Mouse (Mus musculus): ENCODE data around the gene Canx. TPM values are rescaled to one million over a fixed set of nuclear protein-coding genes. Genes with fewer than 3 reads are reported as not detected.
A peak's percentile ranks its signal among the peaks of the same experiment; 100 is the strongest.

The Canx gene
- 235 and 248 TPM in 2 replicates for polyA plus RNA-seq (2014; fragmentation: Nextera tagmentation; extraction: Ambion mirVana)

- Histone ChIP-seq H3K27ac (ENCODE audit: low read depth, low read length) (peak within 1 kb of the TSS; percentile 84), H3K36me3 (ENCODE audit: control insufficient read depth, insufficient read depth, low read length) (no peaks in the 10 kb centered on the region), H3K4me2 (ENCODE audit: low read depth, low read length, severe bottlenecking) (peak within 1 kb of the TSS; percentile 85), H3K9ac (ENCODE audit: low read length) (peak within 1 kb of the TSS; percentile 96), H3K9me3 (ENCODE audit: control insufficient read depth, low read length) (no peaks in the 10 kb centered on the region), H3K4me1 (replicated peaks; ENCODE audit: control insufficient read depth, insufficient read depth, low read length) (peaks cover 8% of the 10 kb centered on the region), H3K27me3 (ENCODE audit: control insufficient read depth, insufficient read depth, low read length) (no peaks in the 10 kb centered on the region), H3K4me3 (ENCODE audit: low read depth, low read length) (peak within 1 kb of the TSS; percentile 93)
- DNase-seq (ENCODE audit: low spot score) (peak; percentile 99), ATAC-seq (replicated peaks; ENCODE audit: low FRiP score) (peak; percentile 98)
- WGBS, result under 1% methylated on average over 64 of the region's 64 CpGs
Measured at GRCm38 (mm10) chr11:50325496-50326301, at the start of gene Canx. Gene Canx (minus strand): TSS chr11:50325673.

GRCm38 (mm10) chr11:50374286-50375015 lies 49.0 kb upstream of the Canx start:
- WGBS, result 84% methylated on average over 13 of the region's 13 CpGs
- H3K27me3 ChIP-seq (ENCODE audit: control insufficient read depth, insufficient read depth, low read length), result no peaks in the 10 kb centered on the region
- H3K4me3 ChIP-seq (ENCODE audit: low read depth, low read length), result no peak overlapping the region
- no peak overlapping the region for H3K9ac ChIP-seq (ENCODE audit: low read length)
- no peaks in the 10 kb centered on the region for H3K9me3 ChIP-seq (ENCODE audit: control insufficient read depth, low read length)
- peaks cover 15% of the 10 kb centered on the region; the same call in 1 of the 2 replicates for H3K4me1 ChIP-seq (replicated peaks; ENCODE audit: control insufficient read depth, insufficient read depth, low read length)
- ATAC-seq (replicated peaks; ENCODE audit: low FRiP score) (no peak), DNase-seq (ENCODE audit: low spot score) (peak; percentile 43)
- no peaks in the 10 kb centered on the region; the same call in 1 of the 2 replicates for H3K36me3 ChIP-seq (ENCODE audit: control insufficient read depth, insufficient read depth, low read length)
- H3K27ac ChIP-seq (ENCODE audit: low read depth, low read length), result no peak overlapping the region
- no peak overlapping the region for H3K4me2 ChIP-seq (ENCODE audit: low read depth, low read length, severe bottlenecking)

- ATAC-seq (replicated peaks; ENCODE audit: low FRiP score), result no peak
- H3K9me3 ChIP-seq (ENCODE audit: control insufficient read depth, low read length), result no peaks in the 10 kb centered on the region
- WGBS, result 92% methylated on average over 1 of the region's 1 CpGs
- H3K27me3 ChIP-seq (ENCODE audit: control insufficient read depth, insufficient read depth, low read length), result no peaks in the 10 kb centered on the region
- H3K4me2 ChIP-seq (ENCODE audit: low read depth, low read length, severe bottlenecking), result no peak overlapping the region
- DNase-seq (ENCODE audit: low spot score), result peak; percentile 16
- H3K4me3 ChIP-seq (ENCODE audit: low read depth, low read length), result no peak overlapping the region
- H3K27ac ChIP-seq (ENCODE audit: low read depth, low read length), result no peak overlapping the region
- H3K36me3 ChIP-seq (ENCODE audit: control insufficient read depth, insufficient read depth, low read length), result no peaks in the 10 kb centered on the region
- H3K9ac ChIP-seq (ENCODE audit: low read length), result no peak overlapping the region
- peaks cover 10% of the 10 kb centered on the region; the same call in 1 of the 2 replicates for H3K4me1 ChIP-seq (replicated peaks; ENCODE audit: control insufficient read depth, insufficient read depth, low read length)
Measured at GRCm38 (mm10) chr11:50373621-50374020, 48.1 kb upstream of the Canx start.

DNA sequence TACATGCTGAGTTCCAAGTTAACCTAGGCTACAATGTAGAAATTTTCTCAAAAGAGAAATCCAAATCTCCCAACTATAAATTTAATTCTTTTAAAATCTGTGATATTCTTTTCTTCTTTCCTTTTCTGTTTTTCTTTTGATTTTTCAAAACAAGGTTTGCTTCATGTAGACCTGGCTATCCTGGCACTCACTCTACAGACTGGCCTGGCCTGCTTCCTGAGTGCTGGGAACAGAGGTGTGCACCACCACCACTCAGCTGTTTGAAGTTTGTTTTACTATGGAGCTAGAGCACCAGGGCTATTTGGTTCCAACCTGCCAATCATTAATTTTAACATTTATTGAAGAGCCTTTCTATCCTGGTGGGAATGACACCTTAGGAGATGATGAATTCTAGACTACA lies 47.6 kb upstream of the Canx start:
- Histone ChIP-seq H3K9me3 (ENCODE audit: control insufficient read depth, low read length) (no peaks in the 10 kb centered on the region), H3K4me1 (replicated peaks; ENCODE audit: control insufficient read depth, insufficient read depth, low read length) (peaks cover 10% of the 10 kb centered on the region; the same call in 1 of the 2 replicates), H3K4me3 (ENCODE audit: low read depth, low read length) (no peak overlapping the region), H3K27me3 (ENCODE audit: control insufficient read depth, insufficient read depth, low read length) (no peaks in the 10 kb centered on the region), H3K36me3 (ENCODE audit: control insufficient read depth, insufficient read depth, low read length) (no peaks in the 10 kb centered on the region), H3K4me2 (ENCODE audit: low read depth, low read length, severe bottlenecking) (no peak overlapping the region), H3K27ac (ENCODE audit: low read depth, low read length) (no peak overlapping the region), H3K9ac (ENCODE audit: low read length) (no peak overlapping the region)
- DNase-seq (ENCODE audit: low spot score) (peak; percentile 27), ATAC-seq (replicated peaks; ENCODE audit: low FRiP score) (no peak)

DNA sequence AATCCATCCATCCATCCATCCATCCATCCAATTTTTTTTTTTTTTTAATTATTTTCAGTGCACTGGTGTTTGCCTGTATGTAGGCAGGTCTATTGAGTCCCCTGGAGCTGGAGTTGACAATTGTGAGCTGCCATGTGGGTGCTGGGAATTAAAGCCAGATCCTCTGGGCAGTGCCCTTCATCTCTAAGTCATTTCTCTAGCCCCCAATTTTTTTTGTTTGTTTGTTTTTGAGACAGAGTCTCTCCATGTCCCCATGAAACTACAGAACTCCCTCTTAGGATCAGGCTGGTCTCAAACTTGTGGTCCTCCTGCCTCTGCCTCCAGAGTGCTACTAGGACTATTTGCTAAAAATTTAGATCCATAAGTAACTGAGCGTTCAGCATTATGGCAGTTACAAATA lies 46.4 kb upstream of the Canx start:
- ATAC-seq (replicated peaks; ENCODE audit: low FRiP score), result no peak
- H3K27ac ChIP-seq (ENCODE audit: low read depth, low read length), result no peak overlapping the region; the same call in 1 of the 2 replicates
- H3K36me3 ChIP-seq (ENCODE audit: control insufficient read depth, insufficient read depth, low read length), result no peaks in the 10 kb centered on the region
- H3K27me3 ChIP-seq (ENCODE audit: control insufficient read depth, insufficient read depth, low read length), result no peaks in the 10 kb centered on the region
- H3K4me2 ChIP-seq (ENCODE audit: low read depth, low read length, severe bottlenecking), result peak overlapping the region; percentile 59; the same call in 1 of the 2 replicates
- DNase-seq (ENCODE audit: low spot score), result no peak
- WGBS, result 95% methylated on average over 1 of the region's 1 CpGs
- peak overlapping the region; percentile 73 for H3K9ac ChIP-seq (ENCODE audit: low read length)
- H3K4me1 ChIP-seq (replicated peaks; ENCODE audit: control insufficient read depth, insufficient read depth, low read length), result peaks cover 10% of the 10 kb centered on the region; the same call in 1 of the 2 replicates
- H3K9me3 ChIP-seq (ENCODE audit: control insufficient read depth, low read length), result no peaks in the 10 kb centered on the region
- no peak overlapping the region for H3K4me3 ChIP-seq (ENCODE audit: low read depth, low read length)

DNA sequence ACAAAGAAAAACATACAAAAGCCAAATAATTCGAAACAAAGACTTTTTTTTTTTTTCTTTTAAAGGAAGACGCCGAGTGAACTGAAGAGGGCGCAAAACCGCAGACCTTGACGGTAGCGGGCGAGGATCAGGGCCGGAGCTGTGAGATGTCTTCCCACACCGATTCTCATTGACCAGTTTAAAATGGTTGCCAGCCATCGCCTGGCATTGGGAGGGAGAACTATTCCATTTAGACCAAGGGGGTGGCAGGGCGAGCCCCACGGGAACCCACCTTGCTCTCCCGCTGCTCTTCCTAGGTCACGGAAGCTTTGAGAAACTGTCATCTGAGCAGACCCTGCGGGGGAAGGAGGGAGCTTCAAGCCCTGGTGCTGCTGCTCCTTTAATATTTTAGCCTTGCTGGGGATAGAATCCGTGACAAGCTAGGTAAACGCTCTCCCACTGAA lies 45.9 kb upstream of the Canx start:
- Histone ChIP-seq H3K36me3 (ENCODE audit: control insufficient read depth, insufficient read depth, low read length) (no peaks in the 10 kb centered on the region), H3K27ac (ENCODE audit: low read depth, low read length) (peak overlapping the region; percentile 34; the same call in 1 of the 2 replicates), H3K9ac (ENCODE audit: low read length) (peak overlapping the region; percentile 73), H3K4me2 (ENCODE audit: low read depth, low read length, severe bottlenecking) (peak overlapping the region; percentile 59), H3K9me3 (ENCODE audit: control insufficient read depth, low read length) (no peaks in the 10 kb centered on the region), H3K4me3 (ENCODE audit: low read depth, low read length) (peak overlapping the region; percentile 30), H3K27me3 (ENCODE audit: control insufficient read depth, insufficient read depth, low read length) (no peaks in the 10 kb centered on the region), H3K4me1 (replicated peaks; ENCODE audit: control insufficient read depth, insufficient read depth, low read length) (peaks cover 7% of the 10 kb centered on the region; the same call in 1 of the 2 replicates)
- ATAC-seq (replicated peaks; ENCODE audit: low FRiP score) (peak; percentile 42; the same call in 1 of the 2 replicates), DNase-seq (ENCODE audit: low spot score) (peak; percentile 79)
- WGBS, result 1% methylated on average over 18 of the region's 18 CpGs

DNA sequence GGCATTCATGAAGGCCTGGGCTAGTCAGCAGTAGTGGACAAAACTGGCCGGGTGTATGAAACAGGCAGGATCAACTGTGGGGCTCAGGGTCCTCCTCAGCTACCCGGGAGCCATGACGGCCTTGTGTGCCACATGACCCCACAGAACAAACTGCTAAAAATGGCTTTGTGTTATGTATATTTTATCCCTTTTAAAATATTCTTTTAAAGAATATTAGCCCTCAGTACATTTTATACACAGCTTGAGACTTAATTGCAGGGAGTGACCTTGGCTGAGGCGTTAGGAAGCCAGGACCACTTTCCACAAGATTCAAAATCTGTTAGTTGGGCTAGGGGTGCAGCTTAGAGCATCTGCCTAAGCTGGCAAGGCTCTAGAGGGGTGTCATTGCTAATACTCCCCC lies 45.5 kb upstream of the Canx start:
- Histone ChIP-seq H3K9ac (ENCODE audit: low read length) (peak overlapping the region; percentile 73), H3K4me2 (ENCODE audit: low read depth, low read length, severe bottlenecking) (peak overlapping the region; percentile 59; the same call in 1 of the 2 replicates), H3K36me3 (ENCODE audit: control insufficient read depth, insufficient read depth, low read length) (no peaks in the 10 kb centered on the region), H3K27me3 (ENCODE audit: control insufficient read depth, insufficient read depth, low read length) (no peaks in the 10 kb centered on the region), H3K4me1 (replicated peaks; ENCODE audit: control insufficient read depth, insufficient read depth, low read length) (0 out of 2 replicates have a peak, but pooled peaks cover 3% of the 10 kb centered on the region), H3K27ac (ENCODE audit: low read depth, low read length) (no peak overlapping the region), H3K4me3 (ENCODE audit: low read depth, low read length) (no peak overlapping the region), H3K9me3 (ENCODE audit: control insufficient read depth, low read length) (no peaks in the 10 kb centered on the region)
- WGBS, result 48% methylated on average over 4 of the region's 4 CpGs
- ATAC-seq (replicated peaks; ENCODE audit: low FRiP score) (no peak), DNase-seq (ENCODE audit: low spot score) (peak; percentile 53)

DNA sequence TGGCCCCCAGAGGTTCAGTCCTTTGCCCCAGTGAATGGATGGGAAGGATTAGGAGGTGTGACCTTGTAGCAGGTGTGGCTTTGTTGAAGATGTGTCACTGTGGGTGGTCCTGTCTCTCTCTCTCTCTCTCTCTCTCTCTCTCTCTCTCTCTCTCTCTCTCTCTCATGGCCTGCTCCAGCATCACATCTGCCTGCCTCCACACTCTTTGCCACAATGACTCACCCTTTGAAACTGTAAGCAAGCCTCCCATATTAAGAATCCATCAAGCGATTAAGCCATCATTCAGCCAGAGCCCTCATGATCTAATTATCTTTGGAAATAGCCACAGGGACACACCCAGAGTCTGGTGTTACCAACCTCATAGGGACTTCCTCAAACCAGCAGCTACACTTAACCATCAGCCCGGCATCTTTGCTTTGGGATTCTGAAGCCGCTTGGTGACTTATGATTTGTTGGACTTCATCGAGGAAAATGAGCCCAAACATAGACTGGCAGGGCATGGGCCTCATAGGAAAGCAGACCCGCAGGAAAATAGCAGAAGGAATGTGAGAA lies 44.0 kb upstream of the Canx start:
- ATAC-seq (replicated peaks; ENCODE audit: low FRiP score) (no peak), DNase-seq (ENCODE audit: low spot score) (peak; percentile 30)
- Histone ChIP-seq H3K4me2 (ENCODE audit: low read depth, low read length, severe bottlenecking) (no peak overlapping the region), H3K9ac (ENCODE audit: low read length) (no peak overlapping the region), H3K4me1 (replicated peaks; ENCODE audit: control insufficient read depth, insufficient read depth, low read length) (0 out of 2 replicates have a peak, but pooled peaks cover 3% of the 10 kb centered on the region), H3K9me3 (ENCODE audit: control insufficient read depth, low read length) (no peaks in the 10 kb centered on the region), H3K27ac (ENCODE audit: low read depth, low read length) (no peak overlapping the region), H3K27me3 (ENCODE audit: control insufficient read depth, insufficient read depth, low read length) (no peaks in the 10 kb centered on the region), H3K36me3 (ENCODE audit: control insufficient read depth, insufficient read depth, low read length) (no peaks in the 10 kb centered on the region), H3K4me3 (ENCODE audit: low read depth, low read length) (no peak overlapping the region)
- 91% methylated on average over 5 of the region's 5 CpGs for WGBS

Data from forebrain, embryonic 11.5 days (tissue).